Mouse (Mus musculus): ENCODE measurements at regions not wholly inside any gene's neighbourhood (a gene's known extent, or its start where the extent isn't known, plus 50 kb on each side); places are given as distances from the start of the nearest gene placed in this dataset.

DNA sequence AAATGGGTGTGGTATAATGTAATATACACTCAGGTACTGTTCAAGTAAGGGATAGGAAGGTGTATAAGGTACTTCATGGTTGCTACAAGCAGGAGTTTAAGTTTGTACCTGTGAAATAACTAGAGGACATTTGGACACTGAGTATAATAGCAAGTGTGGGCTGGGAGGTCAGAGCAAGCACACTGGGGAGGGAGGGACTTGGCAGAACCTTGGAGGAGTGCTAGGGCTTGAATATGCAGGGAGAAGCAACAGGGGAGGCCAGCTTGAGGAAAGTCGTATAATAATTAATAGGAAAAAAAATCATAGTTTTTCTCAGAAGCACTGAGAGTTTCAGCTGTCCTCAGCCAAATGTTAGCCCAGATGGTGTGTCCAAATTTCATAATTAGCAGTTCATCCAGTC, 212.4 kb downstream of the Tfap2b start:
- Histone ChIP-seq H3K27ac (ENCODE audit: low read length) (no peak overlapping the region), H3K9ac (replicated peaks; ENCODE audit: low read length) (no peak overlapping the region), H3K36me3 (ENCODE audit: insufficient read depth, low read length) (no peaks in the 10 kb centered on the region), H3K27me3 (ENCODE audit: insufficient read depth, low read length) (no peaks in the 10 kb centered on the region), H3K4me2 (replicated peaks; ENCODE audit: low read depth, low read length) (no peak overlapping the region), H3K9me3 (ENCODE audit: low read length) (no peaks in the 10 kb centered on the region), H3K4me1 (ENCODE audit: insufficient read depth, low read length) (no peaks in the 10 kb centered on the region), H3K4me3 (ENCODE audit: low read length) (no peak overlapping the region)
- WGBS = 50% methylated on average over 1 of the region's 1 CpGs
- ATAC-seq (ENCODE audit: low FRiP score, low TSS enrichment) = no peak

DNA sequence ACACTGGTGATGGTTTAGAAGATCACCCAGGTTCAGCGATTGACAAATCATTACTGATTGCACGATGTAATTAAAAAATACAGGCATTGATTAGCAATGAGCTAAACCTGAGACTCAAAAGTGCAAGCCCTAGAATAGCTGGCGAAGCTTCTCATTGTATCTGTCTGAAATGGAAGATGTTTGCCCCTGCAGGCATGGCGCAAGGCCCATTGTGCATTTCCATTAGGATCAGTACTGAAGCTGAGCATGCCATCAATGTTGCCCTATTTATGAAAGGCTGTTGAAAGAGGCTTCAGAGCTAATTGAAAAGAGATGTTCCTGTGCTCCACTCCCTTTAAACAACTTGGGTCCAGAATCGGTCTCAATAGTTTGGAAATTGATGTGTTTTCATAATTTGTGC, 242.1 kb downstream of the Tfap2b start:
- Histone ChIP-seq H3K36me3 (ENCODE audit: insufficient read depth, low read length) (no peaks in the 10 kb centered on the region), H3K4me2 (replicated peaks; ENCODE audit: low read depth, low read length) (no peak overlapping the region), H3K27me3 (ENCODE audit: insufficient read depth, low read length) (no peaks in the 10 kb centered on the region), H3K4me3 (ENCODE audit: low read length) (no peak overlapping the region), H3K27ac (ENCODE audit: low read length) (no peak overlapping the region), H3K4me1 (ENCODE audit: insufficient read depth, low read length) (no peaks in the 10 kb centered on the region), H3K9ac (replicated peaks; ENCODE audit: low read length) (no peak overlapping the region), H3K9me3 (ENCODE audit: low read length) (no peaks in the 10 kb centered on the region)
- WGBS = 87% methylated on average over 5 of the region's 5 CpGs
- no peak for ATAC-seq (ENCODE audit: low FRiP score, low TSS enrichment)

DNA sequence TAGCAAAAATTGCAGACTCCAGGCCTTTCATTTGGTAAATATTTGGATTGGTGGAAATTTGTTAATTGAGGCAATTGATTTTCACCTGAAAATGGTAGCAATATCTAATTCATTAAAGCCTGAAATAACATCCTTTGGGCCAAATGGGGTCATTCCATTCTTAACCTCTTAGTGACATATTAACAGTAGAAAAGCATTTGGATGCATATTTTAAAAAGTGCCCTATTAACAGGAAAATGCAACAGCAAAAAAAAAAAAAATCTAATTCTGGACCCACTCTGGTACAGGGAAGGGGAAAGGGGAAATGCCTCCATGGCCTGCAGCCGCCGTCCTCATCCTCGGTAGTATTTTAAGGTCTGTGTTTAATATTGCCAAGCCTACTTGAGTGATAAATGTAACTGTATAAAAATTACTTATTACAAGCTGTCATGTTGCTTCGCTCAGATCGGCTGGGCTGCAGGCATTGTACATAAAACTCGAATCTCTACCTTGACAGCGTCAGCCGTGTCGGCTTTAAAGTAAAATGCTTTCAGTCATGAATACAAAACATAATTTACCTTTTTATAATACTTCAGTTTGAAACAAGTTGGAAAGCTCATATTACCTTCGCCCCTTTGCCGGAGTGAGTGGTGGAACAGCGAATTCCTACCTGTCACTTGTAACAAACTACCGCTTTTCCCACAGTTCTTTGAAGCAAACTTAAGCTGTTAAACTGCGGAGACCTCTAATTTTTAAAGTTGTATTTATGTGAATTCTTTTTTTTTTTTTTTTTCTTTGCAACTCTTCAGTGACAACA, 250.1 kb downstream of the Tfap2b start:
- no peak overlapping the region for H3K4me3 ChIP-seq (ENCODE audit: low read length)
- H3K9ac ChIP-seq (replicated peaks; ENCODE audit: low read length) = no peak overlapping the region
- no peaks in the 10 kb centered on the region for H3K27me3 ChIP-seq (ENCODE audit: insufficient read depth, low read length)
- H3K36me3 ChIP-seq (ENCODE audit: insufficient read depth, low read length) = no peaks in the 10 kb centered on the region
- peaks cover 12% of the 10 kb centered on the region; the same call in 1 of the 2 replicates for H3K4me1 ChIP-seq (ENCODE audit: insufficient read depth, low read length)
- H3K9me3 ChIP-seq (ENCODE audit: low read length) = no peaks in the 10 kb centered on the region
- H3K4me2 ChIP-seq (replicated peaks; ENCODE audit: low read depth, low read length) = peak overlapping the region; percentile 27; the same call in 1 of the 2 replicates
- 32% methylated on average over 14 of the region's 14 CpGs for WGBS
- ATAC-seq (ENCODE audit: low FRiP score, low TSS enrichment) = peak; percentile 57
- H3K27ac ChIP-seq (ENCODE audit: low read length) = peak overlapping the region; percentile 38; the same call in 1 of the 2 replicates

DNA sequence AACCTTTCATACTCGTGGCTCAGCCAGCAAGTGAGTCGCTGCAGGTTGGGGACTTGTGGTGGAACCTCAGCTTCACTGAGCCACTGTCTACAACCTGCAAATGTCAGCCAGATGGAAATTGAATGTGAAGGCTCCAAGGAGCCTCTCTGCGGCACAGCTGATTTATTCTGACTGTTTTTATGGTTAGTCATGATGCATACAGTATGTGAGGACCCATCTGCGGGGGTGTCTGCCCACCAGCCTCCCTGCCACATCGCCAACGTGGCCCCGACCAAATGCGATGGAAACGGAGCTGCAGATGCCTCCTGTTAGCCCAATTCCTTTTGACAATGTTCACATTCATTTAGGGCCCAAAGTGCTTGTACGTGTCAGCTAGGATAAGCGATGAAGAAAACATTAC, 251.2 kb downstream of the Tfap2b start:
- no peak overlapping the region for H3K9ac ChIP-seq (replicated peaks; ENCODE audit: low read length)
- no peak overlapping the region for H3K4me3 ChIP-seq (ENCODE audit: low read length)
- H3K4me1 ChIP-seq (ENCODE audit: insufficient read depth, low read length) = peaks cover 12% of the 10 kb centered on the region; the same call in 1 of the 2 replicates
- no peak for ATAC-seq (ENCODE audit: low FRiP score, low TSS enrichment)
- H3K27me3 ChIP-seq (ENCODE audit: insufficient read depth, low read length) = no peaks in the 10 kb centered on the region
- H3K36me3 ChIP-seq (ENCODE audit: insufficient read depth, low read length) = no peaks in the 10 kb centered on the region
- H3K9me3 ChIP-seq (ENCODE audit: low read length) = no peaks in the 10 kb centered on the region
- H3K4me2 ChIP-seq (replicated peaks; ENCODE audit: low read depth, low read length) = no peak overlapping the region
- no peak overlapping the region for H3K27ac ChIP-seq (ENCODE audit: low read length)
- 73% methylated on average over 11 of the region's 11 CpGs for WGBS

DNA sequence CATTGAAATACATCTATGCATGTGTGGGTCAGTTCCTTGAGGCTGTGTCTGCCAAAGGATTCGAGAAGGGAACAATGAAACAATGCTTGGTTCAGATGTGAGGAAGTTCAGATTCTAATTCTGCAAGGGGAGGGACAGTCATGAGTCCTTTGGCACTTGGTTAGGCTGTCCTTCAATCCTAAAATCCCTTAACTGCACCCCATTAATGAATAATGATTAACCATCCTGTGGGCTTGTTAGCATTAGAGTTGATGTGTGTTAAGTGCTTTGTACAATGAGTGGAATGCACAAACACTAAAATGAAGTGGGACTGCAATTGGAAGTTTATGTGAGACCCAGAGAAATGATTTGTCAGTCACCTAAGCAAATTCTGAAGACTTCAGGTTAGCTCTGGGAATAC, 264.8 kb downstream of the Tfap2b start:
- Histone ChIP-seq H3K4me3 (ENCODE audit: low read length) (no peak overlapping the region), H3K36me3 (ENCODE audit: insufficient read depth, low read length) (no peaks in the 10 kb centered on the region), H3K4me1 (ENCODE audit: insufficient read depth, low read length) (no peaks in the 10 kb centered on the region), H3K9me3 (ENCODE audit: low read length) (no peaks in the 10 kb centered on the region), H3K9ac (replicated peaks; ENCODE audit: low read length) (no peak overlapping the region), H3K4me2 (replicated peaks; ENCODE audit: low read depth, low read length) (no peak overlapping the region), H3K27ac (ENCODE audit: low read length) (no peak overlapping the region), H3K27me3 (ENCODE audit: insufficient read depth, low read length) (no peaks in the 10 kb centered on the region)
- 24% methylated on average over 1 of the region's 1 CpGs for WGBS
- ATAC-seq (ENCODE audit: low FRiP score, low TSS enrichment) = 0 out of 2 replicates have a peak, but pooled peaks have one; percentile 46
